Mouse (Mus musculus) liver, adult 2 months (tissue): ENCODE data around the gene Hapln4.

Source experiments
- CTCF ChIP-seq: fragments of 200-500 bp; IDR thresholded peaks from 2 replicates; pipeline ENCODE4 v1.5.1; 2011; ENCODE audit warnings: low read depth, low read length, control low read depth
- POLR2A ChIP-seq: fragments of 200-500 bp; IDR thresholded peaks from 2 replicates; pipeline ENCODE4 v1.6.1; 2011; ENCODE audit warnings: low read length, control low read depth; ENCODE audit not compliant: insufficient read depth; ENCODE audit errors: extremely low read depth

DNA sequence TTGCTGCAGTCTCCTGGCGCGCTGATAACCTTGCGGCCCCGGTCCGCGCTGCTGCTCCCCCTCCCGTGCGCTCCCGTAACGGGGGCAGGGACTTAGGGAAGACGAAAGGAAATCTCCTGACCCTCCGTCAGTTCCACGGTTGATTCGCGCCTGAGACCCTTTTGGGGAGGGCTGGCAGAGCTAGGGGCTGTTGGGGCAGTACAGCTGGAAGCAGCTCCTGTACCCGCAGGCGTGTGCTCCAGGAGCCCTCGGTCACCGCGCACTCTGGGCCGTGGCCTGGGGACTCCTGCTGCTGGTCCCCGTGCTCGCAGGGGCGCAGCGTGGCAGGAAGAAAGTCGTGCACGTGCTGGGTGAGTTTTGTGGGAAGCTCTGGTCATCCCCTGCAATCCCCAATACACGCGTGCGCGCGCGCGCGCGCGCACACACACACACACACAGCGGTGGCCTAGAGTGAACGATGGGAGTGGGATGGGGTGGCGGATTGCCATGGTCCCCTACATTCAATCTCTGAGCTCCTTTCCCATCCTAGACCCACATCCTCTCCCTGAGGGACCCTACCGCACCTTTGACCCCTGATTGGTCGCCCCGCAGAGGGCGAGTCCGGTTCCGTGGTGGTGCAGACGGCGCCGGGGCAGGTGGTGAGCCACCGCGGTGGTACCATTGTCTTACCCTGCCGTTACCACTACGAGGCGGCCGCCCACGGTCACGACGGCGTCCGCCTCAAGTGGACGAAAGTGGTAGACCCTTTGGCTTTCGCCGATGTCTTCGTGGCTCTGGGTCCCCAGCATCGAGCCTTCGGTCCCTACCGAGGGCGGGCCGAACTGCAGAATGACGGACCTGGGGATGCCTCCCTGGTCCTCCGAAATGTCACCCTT is 1.2 kb downstream of the Hapln4 start:
- no peak for TF ChIP-seq CTCF
- TF ChIP-seq POLR2A: no peak
